Mouse (Mus musculus): ENCODE results near the gene Pax1.

The Pax1 gene

GRCm38 (mm10) chr2:147361581-147361980, at the start of gene Pax1:
Gene Pax1 (plus strand): TSS chr2:147361925.
- DNase-seq = peak; percentile 85

DNA sequence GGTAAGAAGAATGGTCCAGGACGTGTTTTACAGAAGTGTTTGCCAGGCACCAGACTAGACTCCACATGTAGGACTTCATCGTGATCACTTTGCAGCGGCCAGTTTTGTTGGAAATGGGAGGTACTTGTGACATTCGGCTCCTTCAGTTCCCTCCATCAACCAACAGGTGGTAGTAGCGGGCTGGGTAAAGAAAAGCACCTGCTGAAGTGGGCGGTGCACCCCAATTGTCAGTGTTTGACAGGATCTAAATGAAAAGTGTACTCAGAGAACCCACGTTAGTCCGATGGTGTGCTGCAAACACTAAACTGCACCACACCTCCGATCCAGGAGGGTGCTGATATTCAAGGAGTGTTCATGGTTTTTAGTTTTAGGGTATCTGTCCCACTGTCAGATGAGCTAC, 40.7 kb upstream of the Pax1 start:
- DNase-seq = peak; percentile 77

GRCm38 (mm10) chr2:147325178-147325577, 36.5 kb upstream of the Pax1 start:
- peak; percentile 62 for DNase-seq

DNA sequence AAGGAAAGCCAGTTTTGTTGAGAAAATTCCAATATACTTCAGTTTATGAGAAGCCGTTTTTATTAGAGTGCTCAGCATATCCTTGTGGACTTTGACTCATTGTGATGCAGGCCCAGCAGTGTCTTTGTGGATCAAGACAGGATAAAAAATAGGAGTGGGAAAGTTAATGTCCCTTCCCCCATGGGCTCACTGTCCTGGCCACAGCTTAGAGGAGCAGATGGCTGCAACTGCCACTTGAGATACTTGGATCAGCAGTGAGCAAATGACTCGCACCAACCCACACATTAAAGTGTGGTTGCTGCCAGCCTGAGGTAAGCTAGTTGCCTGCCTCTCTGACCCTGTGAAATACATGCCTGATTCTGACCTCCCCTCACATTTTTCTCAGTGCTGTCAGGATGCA, 29.0 kb upstream of the Pax1 start:
- peak; percentile 64 for DNase-seq

DNA sequence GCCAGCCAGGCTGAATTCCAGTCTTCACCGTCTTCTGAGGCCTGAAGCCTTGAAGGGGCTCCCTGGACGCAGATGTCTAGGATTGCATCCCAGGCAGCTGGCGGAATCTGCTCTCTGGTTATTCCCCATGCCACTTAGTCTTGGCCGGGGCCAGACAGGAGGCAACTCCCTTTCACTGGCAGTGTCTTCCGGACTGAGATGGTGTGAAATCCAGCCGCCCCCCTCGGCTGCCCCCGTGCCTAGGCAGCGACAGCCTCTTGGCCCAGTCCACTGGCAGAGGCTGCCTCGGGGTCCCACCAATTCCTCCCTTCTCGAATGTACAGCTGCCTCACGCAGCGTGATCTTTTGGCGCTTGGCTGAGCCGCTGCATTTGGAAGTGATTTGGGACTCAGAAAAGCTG, 23.0 kb upstream of the Pax1 start:
- peak; percentile 79 for DNase-seq

GRCm38 (mm10) chr2:147339796-147340195, 21.9 kb upstream of the Pax1 start:
- DNase-seq = peak; percentile 52

DNA sequence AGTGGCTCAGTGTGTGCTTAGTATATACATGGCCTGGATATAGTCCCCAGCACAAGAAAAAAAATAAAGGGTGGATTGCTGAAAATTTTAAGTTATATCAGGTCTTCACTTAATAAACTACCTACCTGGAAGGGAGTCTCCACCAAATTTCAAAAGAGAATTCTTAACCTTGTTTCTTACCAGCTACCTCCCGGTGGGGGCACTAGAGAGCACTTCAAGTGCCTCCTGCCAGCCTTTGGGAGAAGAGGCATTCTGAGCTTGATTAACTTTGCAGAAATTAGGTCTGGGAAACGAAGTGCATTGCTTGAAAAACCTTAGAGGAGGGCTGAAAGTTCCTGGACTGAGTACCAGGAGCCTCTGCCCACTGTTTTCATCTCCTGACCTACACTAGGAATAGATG, 19.5 kb upstream of the Pax1 start:
- DNase-seq = peak; percentile 23

DNA sequence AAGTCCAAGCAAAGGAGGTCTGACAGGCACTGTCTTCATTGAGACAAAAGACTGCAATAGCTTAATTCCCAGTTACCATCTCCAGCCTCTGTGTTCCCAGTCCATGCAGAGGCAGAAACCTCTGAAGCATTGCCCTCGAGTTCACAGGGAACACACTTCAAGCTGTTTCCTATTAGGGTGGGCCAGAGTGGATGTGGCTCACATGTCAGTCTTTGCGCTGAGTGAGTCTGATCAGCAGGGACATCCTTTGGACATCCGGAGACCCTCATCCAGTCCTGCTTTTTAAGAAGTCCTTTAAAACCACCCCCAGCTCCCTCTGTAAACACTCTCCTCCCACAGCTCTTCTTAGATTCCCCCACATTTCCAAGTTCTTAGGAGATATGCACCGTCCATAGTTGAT, 2.0 kb upstream of the Pax1 start:
- DNase-seq = peak; percentile 63

- DNase-seq = no peak
Observed at GRCm38 (mm10) chr2:147360401-147360800, 1.3 kb upstream of the Pax1 start.

DNA sequence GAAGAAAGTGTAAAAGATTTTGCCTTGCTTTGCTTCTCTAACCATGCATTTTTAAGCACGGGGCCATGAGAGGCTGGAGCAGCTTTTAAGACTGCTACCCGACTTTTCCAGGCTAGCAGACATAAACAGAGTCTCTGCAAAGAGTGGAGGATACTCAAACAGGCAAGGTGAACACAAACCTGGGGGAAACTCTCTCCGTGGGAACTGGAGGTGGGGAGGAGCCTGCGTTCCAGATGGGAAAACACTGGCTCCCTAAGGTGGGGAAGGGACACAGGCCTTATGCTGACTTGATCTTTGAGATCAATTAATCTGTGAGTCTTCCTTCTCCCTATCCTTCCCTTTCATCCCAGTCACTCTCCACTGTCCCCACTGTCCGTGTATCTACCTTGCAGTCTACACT, 869 bp upstream of the Pax1 start:
- peak; percentile 18 for DNase-seq

DNA sequence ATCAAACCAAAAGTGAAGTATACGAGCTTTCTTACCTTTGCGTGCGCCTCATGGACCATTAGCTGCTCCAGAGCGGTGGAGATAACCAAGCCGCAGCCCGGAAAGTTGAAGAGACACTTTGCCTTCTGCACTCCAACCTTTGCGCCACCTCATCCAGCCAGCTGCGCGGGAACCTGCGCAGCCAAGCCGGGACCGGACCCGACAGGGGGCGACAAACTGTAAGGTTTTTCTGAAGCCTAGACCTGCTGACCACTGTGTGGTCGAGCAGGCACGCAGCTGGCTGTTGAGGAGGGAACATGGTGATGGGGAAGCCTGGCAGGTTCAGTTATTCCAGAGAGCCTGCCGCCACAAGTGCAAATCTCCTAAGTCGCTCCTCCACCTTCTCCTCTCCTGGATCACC, 591 bp downstream of the Pax1 start:
- DNase-seq = peak; percentile 77

DNA sequence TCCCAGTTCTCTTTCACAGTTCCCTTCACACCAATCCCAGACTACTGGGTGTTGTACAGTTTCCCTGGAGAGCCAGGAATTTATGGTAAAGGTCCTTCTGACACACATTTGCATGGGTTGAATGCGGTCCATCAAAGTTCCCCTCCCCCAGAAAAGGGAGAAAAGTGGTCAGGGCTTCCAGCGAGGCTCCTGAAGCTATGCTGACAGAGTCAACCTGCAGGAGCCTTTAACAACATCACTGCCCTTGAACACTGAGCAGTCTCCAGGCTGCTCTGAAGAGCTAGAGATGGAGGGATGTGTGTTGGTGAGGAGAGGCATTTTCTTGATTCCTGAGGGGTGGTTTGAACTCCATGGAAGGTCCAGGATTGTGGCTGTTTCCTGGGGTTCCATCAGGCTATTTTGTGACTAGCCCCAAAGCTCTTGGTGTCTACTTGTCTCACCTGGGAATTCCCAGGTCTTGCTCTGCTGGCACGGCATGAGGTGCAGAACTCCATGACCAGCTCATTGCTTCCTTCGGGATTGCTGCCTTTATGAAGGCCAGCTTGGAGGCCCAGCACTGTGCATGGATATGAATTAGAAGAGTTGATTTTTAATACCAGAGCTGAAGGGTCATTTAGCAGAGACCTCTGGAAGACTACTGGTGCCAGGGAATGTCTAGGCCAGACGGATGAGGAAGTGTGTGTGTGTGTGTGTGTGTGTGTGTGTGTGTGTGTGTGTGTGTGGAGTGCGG, 1.8 kb downstream of the Pax1 start:
- peak; percentile 37 for DNase-seq

DNA sequence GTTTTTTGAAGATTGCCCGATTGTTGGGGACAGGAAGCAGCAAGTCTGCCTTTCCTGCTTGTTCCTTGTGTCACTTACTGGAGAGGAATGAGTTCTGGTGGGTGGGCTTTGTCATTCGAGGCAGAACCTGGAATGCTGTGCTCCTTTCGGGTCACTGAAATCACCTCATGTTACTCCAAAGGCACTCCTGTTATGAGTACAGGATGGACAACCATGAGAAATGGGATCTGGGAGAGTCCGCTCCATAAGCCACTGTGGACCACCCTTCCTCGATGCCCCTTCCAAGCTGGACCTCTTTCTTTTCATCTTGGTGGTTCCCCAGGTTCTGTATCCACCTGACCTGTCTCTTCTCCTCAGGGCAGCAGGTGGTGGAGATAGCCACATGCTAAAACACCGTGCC, 2.5 kb downstream of the Pax1 start:
- DNase-seq = peak; percentile 50

GRCm38 (mm10) chr2:147364982-147365907, 3.5 kb downstream of the Pax1 start:
- peak; percentile 70 for DNase-seq

GRCm38 (mm10) chr2:147365908-147366630, 4.3 kb downstream of the Pax1 start:
- DNase-seq = peak; percentile 74

GRCm38 (mm10) chr2:147367246-147367820, 5.6 kb downstream of the Pax1 start:
- peak; percentile 64 for DNase-seq

- peak; percentile 80 for DNase-seq
Observed at GRCm38 (mm10) chr2:147367911-147368591, 6.3 kb downstream of the Pax1 start.

DNA sequence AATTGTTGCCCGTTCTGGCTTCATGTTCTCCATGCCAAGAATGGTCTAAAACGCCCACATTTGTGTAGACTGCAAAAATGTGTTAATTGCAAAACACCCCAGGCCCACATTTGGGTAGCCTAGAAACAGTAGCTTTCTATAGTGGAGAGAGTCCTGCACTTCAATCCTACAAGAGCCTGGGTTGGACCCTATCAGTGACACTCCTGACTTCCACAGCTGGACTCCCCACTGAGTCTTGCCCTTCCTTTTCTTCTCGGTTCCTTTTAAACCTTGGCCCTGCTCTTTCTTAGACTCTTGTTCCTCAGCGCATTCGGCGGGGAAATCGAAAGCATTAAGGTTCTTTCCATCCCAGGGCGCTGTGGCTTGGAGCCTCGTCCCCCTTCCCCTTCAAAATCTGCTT, 7.8 kb downstream of the Pax1 start:
- peak; percentile 22 for DNase-seq

DNA sequence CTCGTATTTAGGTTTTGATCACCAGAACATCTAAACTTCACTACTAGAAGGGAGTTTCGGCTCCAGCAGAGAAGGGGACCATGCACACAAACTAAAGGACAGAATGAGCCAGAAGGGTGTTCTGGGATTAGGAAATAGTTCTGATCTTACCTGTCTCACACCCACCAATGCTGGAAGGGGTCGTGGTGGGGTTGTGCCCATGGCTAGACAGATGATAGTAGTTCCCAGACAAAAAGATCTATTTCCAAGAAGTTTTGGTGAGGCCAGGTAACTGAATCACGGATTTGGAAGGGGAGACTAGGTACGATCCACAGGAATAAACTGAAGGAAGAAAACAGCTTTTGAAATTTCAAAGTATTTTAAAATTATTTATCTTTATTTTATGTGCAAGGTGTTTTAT, 8.4 kb downstream of the Pax1 start:
- DNase-seq = peak; percentile 11

DNA sequence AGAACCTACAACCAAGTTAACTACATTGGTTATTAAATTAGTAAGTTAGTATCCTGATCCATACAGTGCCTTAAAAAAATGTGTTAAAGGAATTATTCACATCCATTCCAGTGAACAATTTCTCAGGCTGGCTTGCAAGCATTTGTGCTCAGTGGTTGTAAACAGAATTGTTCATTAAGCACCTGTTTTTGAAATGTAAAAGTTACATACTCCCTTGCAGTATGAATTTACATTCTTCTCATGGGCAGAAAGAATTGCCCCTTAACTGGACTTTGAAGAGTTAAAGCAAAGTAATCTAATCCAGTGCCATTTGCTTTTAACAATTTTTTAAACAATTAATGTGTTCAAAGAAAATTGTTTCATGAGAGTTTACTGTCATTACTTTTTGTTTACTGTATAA, 9.6 kb downstream of the Pax1 start:
- DNase-seq = no peak

DNA sequence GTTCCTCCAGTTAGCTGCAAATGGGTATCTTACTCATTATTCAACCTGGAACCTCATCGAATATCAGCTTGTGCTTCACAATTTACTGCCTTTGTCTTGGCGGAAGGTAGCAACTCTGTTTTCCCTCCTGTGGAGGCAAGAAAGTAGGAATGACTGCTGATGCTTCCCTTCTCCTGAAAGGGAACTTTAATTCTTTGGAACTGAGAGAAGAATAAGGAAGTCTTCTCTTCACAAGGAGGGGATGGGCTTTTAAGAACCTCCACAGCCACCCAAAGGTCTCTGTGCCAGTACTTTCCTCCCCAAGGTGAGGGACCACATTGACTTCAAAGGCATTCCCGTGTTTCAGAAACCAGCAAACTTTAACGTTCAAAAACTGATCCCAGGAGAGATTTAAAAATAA, 10.1 kb downstream of the Pax1 start:
- no peak for DNase-seq

- peak; percentile 87 for DNase-seq
Observed at GRCm38 (mm10) chr2:147372947-147373666, 11.4 kb downstream of the Pax1 start.
